Mouse (Mus musculus): ENCODE data around the gene Npas3.

The Npas3 gene

GRCm38 (mm10) chr12:53587691-53588504 lies 339.4 kb downstream of the Npas3 start:
- DNase-seq (ENCODE audit: low spot score in 2 of 2) = no peak

- DNase-seq (ENCODE audit: low spot score in 2 of 2) = no peak
These were observed 341.0 kb downstream of the Npas3 start for GRCm38 (mm10) chr12:53589446-53589961.

- no peak for DNase-seq (ENCODE audit: low spot score in 2 of 2)
These were observed 357.2 kb downstream of the Npas3 start for GRCm38 (mm10) chr12:53605661-53606060.

GRCm38 (mm10) chr12:53612120-53612519 lies 363.6 kb downstream of the Npas3 start:
- no peak for DNase-seq (ENCODE audit: low spot score in 2 of 2)

- no peak for DNase-seq (ENCODE audit: low spot score in 2 of 2)
These were observed 372.8 kb downstream of the Npas3 start for GRCm38 (mm10) chr12:53621271-53621670.

- no peak for DNase-seq (ENCODE audit: low spot score in 2 of 2)
These were observed 375.3 kb downstream of the Npas3 start for GRCm38 (mm10) chr12:53623793-53624192.

- DNase-seq (ENCODE audit: low spot score in 2 of 2) = no peak
These were observed 376.0 kb downstream of the Npas3 start for GRCm38 (mm10) chr12:53624379-53625021.

GRCm38 (mm10) chr12:53629483-53630120 lies 381.1 kb downstream of the Npas3 start:
- DNase-seq (ENCODE audit: low spot score in 2 of 2) = no peak

GRCm38 (mm10) chr12:53630607-53631006 lies 382.1 kb downstream of the Npas3 start:
- DNase-seq (ENCODE audit: low spot score in 2 of 2) = no peak

GRCm38 (mm10) chr12:53631315-53632106 lies 383.0 kb downstream of the Npas3 start:
- no peak for DNase-seq (ENCODE audit: low spot score in 2 of 2)

- DNase-seq (ENCODE audit: low spot score in 2 of 2) = no peak
These were observed 390.1 kb downstream of the Npas3 start for GRCm38 (mm10) chr12:53638571-53638970.

- DNase-seq (ENCODE audit: low spot score in 2 of 2) = no peak
These were observed 398.8 kb downstream of the Npas3 start for GRCm38 (mm10) chr12:53647282-53647681.

GRCm38 (mm10) chr12:53656301-53656700 lies 407.8 kb downstream of the Npas3 start:
- no peak for DNase-seq (ENCODE audit: low spot score in 2 of 2)

- DNase-seq (ENCODE audit: low spot score in 2 of 2) = no peak
These were observed 415.6 kb downstream of the Npas3 start for GRCm38 (mm10) chr12:53664084-53664483.

GRCm38 (mm10) chr12:53671846-53672245 lies 423.4 kb downstream of the Npas3 start:
- no peak for DNase-seq (ENCODE audit: low spot score in 2 of 2)

- DNase-seq (ENCODE audit: low spot score in 2 of 2) = no peak
These were observed 428.7 kb downstream of the Npas3 start for GRCm38 (mm10) chr12:53677091-53677630.

GRCm38 (mm10) chr12:53678166-53678565 lies 429.7 kb downstream of the Npas3 start:
- no peak for DNase-seq (ENCODE audit: low spot score in 2 of 2)

GRCm38 (mm10) chr12:53679161-53679560 lies 430.7 kb downstream of the Npas3 start:
- DNase-seq (ENCODE audit: low spot score in 2 of 2) = no peak

- no peak for DNase-seq (ENCODE audit: low spot score in 2 of 2)
These were observed 432.0 kb downstream of the Npas3 start for GRCm38 (mm10) chr12:53680501-53680900.

GRCm38 (mm10) chr12:53682036-53682435 lies 433.6 kb downstream of the Npas3 start:
- DNase-seq (ENCODE audit: low spot score in 2 of 2) = no peak

- DNase-seq (ENCODE audit: low spot score in 2 of 2) = no peak
These were observed 444.0 kb downstream of the Npas3 start for GRCm38 (mm10) chr12:53692471-53692870.
